In genomic region chr15:82378261-82379180, GRCm38 (mm10) we compare ENCODE assay signal across 10 mouse cellular contexts. TPM values are rescaled to one million over a fixed set of nuclear protein-coding genes. Genes with fewer than 3 reads are reported as not detected.
DNase-seq lines count a peak whose midpoint lies in the region; ATAC-seq lines count a peak whose summit lies in the region.
"Had no signal": no experiment of that assay in that cellular context is flagged by ENCODE, and none has a peak within 500 bp of the region (broad histone marks: within the 10 kb centered on the region; RNA-seq: fewer than 3 reads in every experiment).

No protein-coding gene starts in this region.

- H3K36me3 ChIP-seq in midbrain, embryonic 16.5 days (ENCODE audit: control insufficient read depth, insufficient read depth, low read length): no peaks in the 10 kb centered on the region
- no peaks in the 10 kb centered on the region for H3K36me3 ChIP-seq in midbrain, embryonic 10.5 days
- H3K36me3 ChIP-seq in heart, embryonic 15.5 days: no peaks in the 10 kb centered on the region
- H3K36me3 ChIP-seq in liver, embryonic 13.5 days: no peaks in the 10 kb centered on the region
- no peaks in the 10 kb centered on the region for H3K36me3 ChIP-seq in stomach, embryonic 14.5 days (ENCODE audit: control insufficient read depth, insufficient read depth, low read length)
- no peaks in the 10 kb centered on the region for H3K36me3 ChIP-seq in forebrain, embryonic 12.5 days (replicated peaks)

- H3K27ac ChIP-seq in midbrain, embryonic 16.5 days (ENCODE audit: low read length): 0 out of 2 replicates have a peak overlapping the region, but pooled peaks have one; percentile 15
- H3K27ac ChIP-seq in midbrain, embryonic 10.5 days (replicated peaks): no peak overlapping the region
- H3K27ac ChIP-seq in heart, embryonic 15.5 days: peak overlapping the region; percentile 89
- H3K27ac ChIP-seq in liver, embryonic 13.5 days: peak overlapping the region; percentile 79
- 0 out of 2 replicates have a peak overlapping the region, but pooled peaks have one; percentile 81 for H3K27ac ChIP-seq in stomach, embryonic 14.5 days (ENCODE audit: low read length)
- H3K27ac ChIP-seq in forebrain, embryonic 12.5 days: no peak overlapping the region

- DNase-seq in midbrain, embryonic 10.5 days (ENCODE audit: low spot score): no peak
- DNase-seq in liver, embryonic 13.5 days: no peak
- no peak for DNase-seq in gastrocnemius, postnatal 4 days (ENCODE audit: low spot score in 2 of 2)
- DNase-seq in spleen, adult 18-20 months: no peak
- DNase-seq: cerebellum, adult 11 months had no signal

- ATAC-seq in midbrain, embryonic 16.5 days: no peak
- no peak for ATAC-seq in heart, embryonic 15.5 days (replicated peaks; ENCODE audit: insufficient number of reproducible peaks, insufficient read depth, low FRiP score, low read depth)
- ATAC-seq in liver, embryonic 13.5 days (ENCODE audit: low read depth): no peak
- no peak for ATAC-seq in stomach, embryonic 14.5 days (ENCODE audit: insufficient number of reproducible peaks, insufficient read depth, low FRiP score, low read depth)
- no peak for ATAC-seq in forebrain, embryonic 12.5 days (ENCODE audit: low FRiP score)

- H3K4me2 ChIP-seq in midbrain, embryonic 16.5 days (ENCODE audit: low read length): no peak overlapping the region
- peak overlapping the region; percentile 82 for H3K4me2 ChIP-seq in heart, embryonic 15.5 days
- peak overlapping the region; percentile 70 for H3K4me2 ChIP-seq in liver, embryonic 13.5 days
- H3K4me2 ChIP-seq in stomach, embryonic 14.5 days (replicated peaks; ENCODE audit: low read depth, low read length): peak overlapping the region; percentile 66; the same call in 1 of the 2 replicates
- H3K4me2 ChIP-seq in forebrain, embryonic 12.5 days: no peak overlapping the region

- WGBS in midbrain, embryonic 16.5 days: 52% methylated on average over 15 of the region's 15 CpGs
- WGBS in midbrain, embryonic 10.5 days: 69% methylated on average over 15 of the region's 15 CpGs
- WGBS in heart, embryonic 15.5 days: 45% methylated on average over 15 of the region's 15 CpGs
- WGBS in liver, embryonic 13.5 days (ENCODE audit: insufficient replicate concordance): 51% methylated on average over 15 of the region's 15 CpGs
- 29% methylated on average over 15 of the region's 15 CpGs for WGBS in stomach, embryonic 14.5 days
- 60% methylated on average over 15 of the region's 15 CpGs for WGBS in forebrain, embryonic 12.5 days

- H3K9me3 ChIP-seq in midbrain, embryonic 16.5 days (replicated peaks; ENCODE audit: control insufficient read depth, low read length, poor library complexity, severe bottlenecking): no peaks in the 10 kb centered on the region
- H3K9me3 ChIP-seq in midbrain, embryonic 10.5 days (replicated peaks): no peaks in the 10 kb centered on the region
- H3K9me3 ChIP-seq in heart, embryonic 15.5 days (replicated peaks): no peaks in the 10 kb centered on the region
- H3K9me3 ChIP-seq in liver, embryonic 13.5 days (replicated peaks): no peaks in the 10 kb centered on the region
- no peaks in the 10 kb centered on the region for H3K9me3 ChIP-seq in stomach, embryonic 14.5 days (ENCODE audit: control insufficient read depth, low read depth, low read length)
- no peaks in the 10 kb centered on the region for H3K9me3 ChIP-seq in forebrain, embryonic 12.5 days

- no peak overlapping the region for H3K9ac ChIP-seq in midbrain, embryonic 16.5 days (ENCODE audit: low read depth, low read length)
- H3K9ac ChIP-seq in heart, embryonic 15.5 days: peak overlapping the region; percentile 23; the same call in 1 of the 2 replicates
- H3K9ac ChIP-seq in liver, embryonic 13.5 days: peak overlapping the region; percentile 43
- H3K9ac ChIP-seq in stomach, embryonic 14.5 days (replicated peaks; ENCODE audit: low read depth, low read length): no peak overlapping the region
- no peak overlapping the region for H3K9ac ChIP-seq in forebrain, embryonic 12.5 days

- no peaks in the 10 kb centered on the region for H3K27me3 ChIP-seq in midbrain, embryonic 16.5 days (ENCODE audit: control insufficient read depth, insufficient read depth, low read depth, low read length)
- no peaks in the 10 kb centered on the region for H3K27me3 ChIP-seq in midbrain, embryonic 10.5 days (ENCODE audit: low read depth, poor library complexity, severe bottlenecking)
- H3K27me3 ChIP-seq in heart, embryonic 15.5 days: no peaks in the 10 kb centered on the region
- H3K27me3 ChIP-seq in liver, embryonic 13.5 days: 0 out of 2 replicates have a peak, but pooled peaks cover 9% of the 10 kb centered on the region
- H3K27me3 ChIP-seq in stomach, embryonic 14.5 days (ENCODE audit: control insufficient read depth, insufficient read depth, low read length): no peaks in the 10 kb centered on the region
- H3K27me3 ChIP-seq in forebrain, embryonic 12.5 days: no peaks in the 10 kb centered on the region

- H3K4me3 ChIP-seq in midbrain, embryonic 16.5 days (ENCODE audit: low read depth, low read length): no peak overlapping the region
- H3K4me3 ChIP-seq in midbrain, embryonic 10.5 days: no peak overlapping the region
- peak overlapping the region; percentile 6 for H3K4me3 ChIP-seq in heart, embryonic 15.5 days
- H3K4me3 ChIP-seq in liver, embryonic 13.5 days (replicated peaks): peak overlapping the region; percentile 19
- no peak overlapping the region for H3K4me3 ChIP-seq in stomach, embryonic 14.5 days (ENCODE audit: low read depth, low read length)
- H3K4me3 ChIP-seq in forebrain, embryonic 12.5 days (replicated peaks): no peak overlapping the region

- H3K4me1 ChIP-seq in midbrain, embryonic 16.5 days (ENCODE audit: control insufficient read depth, insufficient read depth, low read length): peaks cover 3% of the 10 kb centered on the region; the same call in 1 of the 2 replicates
- peaks cover 52% of the 10 kb centered on the region for H3K4me1 ChIP-seq in midbrain, embryonic 10.5 days
- peaks cover 41% of the 10 kb centered on the region for H3K4me1 ChIP-seq in heart, embryonic 15.5 days (replicated peaks)
- peaks cover 18% of the 10 kb centered on the region for H3K4me1 ChIP-seq in liver, embryonic 13.5 days (replicated peaks)
- peaks cover 27% of the 10 kb centered on the region for H3K4me1 ChIP-seq in stomach, embryonic 14.5 days (ENCODE audit: control insufficient read depth, insufficient read depth, low read length)
- H3K4me1 ChIP-seq in forebrain, embryonic 12.5 days: peaks cover 30% of the 10 kb centered on the region

RNA-seq across cellular contexts. Expression of gene Cyp2d22, which starts 1.5 kb away (rescaled TPM):
- 1.2 and 1.5 TPM in 2 replicates for polyA plus RNA-seq in midbrain, embryonic 16.5 days (2015; fragmentation: Nextera tagmentation; extraction: Ambion mirVana)
- 2.8 and 4.5 TPM in 2 replicates for polyA plus RNA-seq in midbrain, embryonic 10.5 days (2016; fragmentation: Nextera tagmentation; extraction: Ambion mirVana)
- 12.3 and 14.2 TPM in 2 replicates for polyA plus RNA-seq in heart, embryonic 15.5 days (2015; fragmentation: Nextera tagmentation; extraction: Ambion mirVana)
- polyA plus RNA-seq in liver, embryonic 13.5 days (2015; fragmentation: Nextera tagmentation; extraction: Ambion mirVana): 7.8 and 9.3 TPM in 2 replicates
- 5.9 and 10.4 TPM in 2 replicates for polyA plus RNA-seq in stomach, embryonic 14.5 days (2014; fragmentation: Nextera tagmentation; extraction: Ambion mirVana)
- polyA plus RNA-seq in forebrain, embryonic 12.5 days (2016; fragmentation: Nextera tagmentation; extraction: Ambion mirVana): 2.1 and 2.8 TPM in 2 replicates
- total RNA-seq in gastrocnemius, postnatal 4 days (2021): 10 to 100 TPM; 17.3 to 17.9 TPM

RNA-seq across cellular contexts. Expression of gene Cyp2d11, which starts 15.3 kb away (rescaled TPM):
- polyA plus RNA-seq in midbrain, embryonic 16.5 days (2015; fragmentation: Nextera tagmentation; extraction: Ambion mirVana): not detected in 2 replicates
- not detected in 2 replicates for polyA plus RNA-seq in midbrain, embryonic 10.5 days (2016; fragmentation: Nextera tagmentation; extraction: Ambion mirVana)
- not detected in 2 replicates for polyA plus RNA-seq in heart, embryonic 15.5 days (2015; fragmentation: Nextera tagmentation; extraction: Ambion mirVana)
- not detected in 2 replicates for polyA plus RNA-seq in liver, embryonic 13.5 days (2015; fragmentation: Nextera tagmentation; extraction: Ambion mirVana)
- polyA plus RNA-seq in stomach, embryonic 14.5 days (2014; fragmentation: Nextera tagmentation; extraction: Ambion mirVana): not detected in 2 replicates
- polyA plus RNA-seq in forebrain, embryonic 12.5 days (2016; fragmentation: Nextera tagmentation; extraction: Ambion mirVana): not detected in 2 replicates
- total RNA-seq in gastrocnemius, postnatal 4 days (2021): under 1 TPM in 1 of 2 experiments, not detected in 1; 0.21 TPM
- polyA plus RNA-seq: limb, embryonic 14.5 days had no signal

RNA-seq across cellular contexts. Expression of gene Ndufa6, which starts 24.4 kb away (rescaled TPM):
- 321 and 346 TPM in 2 replicates for polyA plus RNA-seq in midbrain, embryonic 16.5 days (2015; fragmentation: Nextera tagmentation; extraction: Ambion mirVana)
- polyA plus RNA-seq in midbrain, embryonic 10.5 days (2016; fragmentation: Nextera tagmentation; extraction: Ambion mirVana): 258 and 270 TPM in 2 replicates
- 483 and 678 TPM in 2 replicates for polyA plus RNA-seq in heart, embryonic 15.5 days (2015; fragmentation: Nextera tagmentation; extraction: Ambion mirVana)
- polyA plus RNA-seq in liver, embryonic 13.5 days (2015; fragmentation: Nextera tagmentation; extraction: Ambion mirVana): 356 and 357 TPM in 2 replicates
- 393 and 403 TPM in 2 replicates for polyA plus RNA-seq in stomach, embryonic 14.5 days (2014; fragmentation: Nextera tagmentation; extraction: Ambion mirVana)
- polyA plus RNA-seq in forebrain, embryonic 12.5 days (2016; fragmentation: Nextera tagmentation; extraction: Ambion mirVana): 277 and 278 TPM in 2 replicates
- 100 to 1,000 TPM; 306 to 308 TPM for total RNA-seq in gastrocnemius, postnatal 4 days (2021)

RNA-seq across cellular contexts. Expression of gene Cyp2d10, which starts 28.5 kb away (rescaled TPM):
- not detected in 2 replicates for polyA plus RNA-seq in midbrain, embryonic 16.5 days (2015; fragmentation: Nextera tagmentation; extraction: Ambion mirVana)
- polyA plus RNA-seq in midbrain, embryonic 10.5 days (2016; fragmentation: Nextera tagmentation; extraction: Ambion mirVana): not detected in 2 replicates
- 1.0 TPM in 1 of 2 replicates, not detected in the other for polyA plus RNA-seq in heart, embryonic 15.5 days (2015; fragmentation: Nextera tagmentation; extraction: Ambion mirVana)
- polyA plus RNA-seq in liver, embryonic 13.5 days (2015; fragmentation: Nextera tagmentation; extraction: Ambion mirVana): 18.9 and 19.6 TPM in 2 replicates
- not detected in 2 replicates for polyA plus RNA-seq in stomach, embryonic 14.5 days (2014; fragmentation: Nextera tagmentation; extraction: Ambion mirVana)
- polyA plus RNA-seq in forebrain, embryonic 12.5 days (2016; fragmentation: Nextera tagmentation; extraction: Ambion mirVana): not detected in 2 replicates
- total RNA-seq in gastrocnemius, postnatal 4 days (2021): under 1 TPM in 1 of 2 experiments, not detected in 1; 0.86 TPM
- polyA plus RNA-seq: limb, embryonic 14.5 days had no signal

RNA-seq across cellular contexts. Expression of gene Smdt1, which starts 39.8 kb away (rescaled TPM):
- polyA plus RNA-seq in midbrain, embryonic 16.5 days (2015; fragmentation: Nextera tagmentation; extraction: Ambion mirVana): 300 and 320 TPM in 2 replicates
- 253 and 265 TPM in 2 replicates for polyA plus RNA-seq in midbrain, embryonic 10.5 days (2016; fragmentation: Nextera tagmentation; extraction: Ambion mirVana)
- 334 and 337 TPM in 2 replicates for polyA plus RNA-seq in heart, embryonic 15.5 days (2015; fragmentation: Nextera tagmentation; extraction: Ambion mirVana)
- 202 and 208 TPM in 2 replicates for polyA plus RNA-seq in liver, embryonic 13.5 days (2015; fragmentation: Nextera tagmentation; extraction: Ambion mirVana)
- polyA plus RNA-seq in stomach, embryonic 14.5 days (2014; fragmentation: Nextera tagmentation; extraction: Ambion mirVana): 251 and 266 TPM in 2 replicates
- 245 and 250 TPM in 2 replicates for polyA plus RNA-seq in forebrain, embryonic 12.5 days (2016; fragmentation: Nextera tagmentation; extraction: Ambion mirVana)
- total RNA-seq in gastrocnemius, postnatal 4 days (2021): 100 to 1,000 TPM; 135 to 144 TPM

Comparison
In these comparisons a context has a peak if more than half of its experiments do, and no peak if none do; other contexts are left out.
1. H3K27ac ChIP-seq: peak in midbrain, embryonic 16.5 days (single experiment), heart, embryonic 15.5 days (single experiment), liver, embryonic 13.5 days (single experiment) and stomach, embryonic 14.5 days (single experiment); none in midbrain, embryonic 10.5 days (single experiment) and forebrain, embryonic 12.5 days (single experiment).
2. H3K4me2 ChIP-seq: peak in heart, embryonic 15.5 days (single experiment), liver, embryonic 13.5 days (single experiment) and stomach, embryonic 14.5 days (single experiment); none in midbrain, embryonic 16.5 days (single experiment) and forebrain, embryonic 12.5 days (single experiment).
3. H3K4me3 ChIP-seq: peak in heart, embryonic 15.5 days (single experiment) and liver, embryonic 13.5 days (single experiment); none in midbrain, embryonic 16.5 days (single experiment), midbrain, embryonic 10.5 days (single experiment), stomach, embryonic 14.5 days (single experiment) and forebrain, embryonic 12.5 days (single experiment).
4. H3K9ac ChIP-seq: peak in heart, embryonic 15.5 days (single experiment) and liver, embryonic 13.5 days (single experiment); none in midbrain, embryonic 16.5 days (single experiment), stomach, embryonic 14.5 days (single experiment) and forebrain, embryonic 12.5 days (single experiment).